Mouse (Mus musculus): ENCODE measurements around the gene Mepe. TPM values are rescaled to one million over a fixed set of nuclear protein-coding genes. Genes with fewer than 3 reads are reported as not detected.

Gene Mepe
- total and polyA plus RNA-seq, 3 experiments: not detected

GRCm38 (mm10) chr5:104384540-104384939 lies 59.4 kb downstream of the Mepe start:
- no peaks in the 10 kb centered on the region for H3K4me1 ChIP-seq (ENCODE audit: control insufficient read depth in 1 of 2, insufficient read depth in 2 of 2)
- no peaks in the 10 kb centered on the region for H3K9me3 ChIP-seq (replicated peaks; ENCODE audit: low read length)
- H3K36me3 ChIP-seq (replicated peaks in 1 of 2; ENCODE audit: control insufficient read depth in 1 of 2, insufficient read depth in 1 of 2, low read length in 1 of 2): no peaks in the 10 kb centered on the region
- no peak for TF ChIP-seq TCF12 (IDR thresholded peaks at IDR 0.05; ENCODE audit: low read depth, low read length)
- no peak for TF ChIP-seq PAX5 (IDR thresholded peaks at IDR 0.05; ENCODE audit: low read length)
- TF ChIP-seq SMC3 (IDR thresholded peaks at IDR 0.05; ENCODE audit: low read depth, low read length): no peak
- TF ChIP-seq E2F4 (IDR thresholded peaks at IDR 0.05; ENCODE audit: insufficient replicate concordance, low read depth, low read length): no peak
- TF ChIP-seq MYC (IDR thresholded peaks at IDR 0.05; ENCODE audit: low read depth, low read length): no peak
- no peak for TF ChIP-seq POLR2A (IDR thresholded peaks at IDR 0.05; ENCODE audit: low read depth, low read length)
- TF ChIP-seq HCFC1 (IDR thresholded peaks at IDR 0.05; ENCODE audit: low read depth, low read length): no peak
- no peak for TF ChIP-seq ELF1 (IDR thresholded peaks at IDR 0.05; ENCODE audit: low read depth, low read length)
- no peak for TF ChIP-seq USF1 (IDR thresholded peaks at IDR 0.05; ENCODE audit: low read depth, low read length)
- no peak for TF ChIP-seq KAT2A (IDR thresholded peaks at IDR 0.05; ENCODE audit: insufficient replicate concordance, low read length)
- no peak for TF ChIP-seq ETS1 (conservative IDR thresholded peaks at IDR 0.05; ENCODE audit: low read depth, low read length)
- no peak for TF ChIP-seq IRF4 (IDR thresholded peaks at IDR 0.05; ENCODE audit: low read depth, low read length)
- no peak for TF ChIP-seq ZC3H11A (IDR thresholded peaks at IDR 0.05; ENCODE audit: low read depth, low read length)
- no peak for TF ChIP-seq CHD1 (IDR thresholded peaks at IDR 0.05; ENCODE audit: low read depth, low read length)
- TF ChIP-seq GABPA (IDR thresholded peaks at IDR 0.05; ENCODE audit: insufficient replicate concordance, low read depth, low read length): no peak
- no peak overlapping the region for H3K4me3 ChIP-seq (replicated peaks in 1 of 3; ENCODE audit: low read depth in 2 of 3, low read length in 2 of 3, poor library complexity in 1 of 3)
- in situ Hi-C loops (cut with MboI; ENCODE audit: low pct_ligation_motif_present, low pct_unique_long_range_greater_than_20kb, low sequenced_read_pairs) (no loop called here), dilution Hi-C loops (cut with MboI; ENCODE audit: extremely low pct_ligation_motif_present, extremely low pct_unique_long_range_greater_than_20kb, low sequenced_read_pairs) (no loop called here)
- H3K9ac ChIP-seq (ENCODE audit: insufficient read depth, low read depth): no peak overlapping the region
- H3K4me2 ChIP-seq (ENCODE audit: insufficient read depth, low read depth, poor library complexity, severe bottlenecking): no peak overlapping the region
- no peaks in the 10 kb centered on the region for H3K79me2 ChIP-seq (replicated peaks; ENCODE audit: control insufficient read depth, extremely low read depth, insufficient read depth, poor library complexity, severe bottlenecking)
- DNase-seq (ENCODE audit: extremely low read depth): no peak
- H3K27me3 ChIP-seq (replicated peaks): no peaks in the 10 kb centered on the region
- no peak overlapping the region for H3K27ac ChIP-seq (ENCODE audit: insufficient read depth, low read depth)

GRCm38 (mm10) chr5:104385521-104385920 lies 60.4 kb downstream of the Mepe start:
- Histone ChIP-seq H3K4me1 (ENCODE audit: control insufficient read depth in 1 of 2, insufficient read depth in 2 of 2) (no peaks in the 10 kb centered on the region), H3K27me3 (replicated peaks) (no peaks in the 10 kb centered on the region), H3K36me3 (replicated peaks in 1 of 2; ENCODE audit: control insufficient read depth in 1 of 2, insufficient read depth in 1 of 2, low read length in 1 of 2) (no peaks in the 10 kb centered on the region), H3K79me2 (replicated peaks; ENCODE audit: control insufficient read depth, extremely low read depth, insufficient read depth, poor library complexity, severe bottlenecking) (no peaks in the 10 kb centered on the region), H3K9me3 (replicated peaks; ENCODE audit: low read length) (no peaks in the 10 kb centered on the region), H3K4me2 (ENCODE audit: insufficient read depth, low read depth, poor library complexity, severe bottlenecking) (no peak overlapping the region), H3K4me3 (replicated peaks in 1 of 3; ENCODE audit: low read depth in 2 of 3, low read length in 2 of 3, poor library complexity in 1 of 3) (no peak overlapping the region), H3K27ac (ENCODE audit: insufficient read depth, low read depth) (no peak overlapping the region), H3K9ac (ENCODE audit: insufficient read depth, low read depth) (no peak overlapping the region)
- DNase-seq (ENCODE audit: extremely low read depth): no peak
- in situ Hi-C loops (cut with MboI; ENCODE audit: low pct_ligation_motif_present, low pct_unique_long_range_greater_than_20kb, low sequenced_read_pairs): no loop called here
- TF ChIP-seq E2F4 (IDR thresholded peaks at IDR 0.05; ENCODE audit: insufficient replicate concordance, low read depth, low read length) (no peak), HCFC1 (IDR thresholded peaks at IDR 0.05; ENCODE audit: low read depth, low read length) (no peak), JUND (conservative IDR thresholded peaks at IDR 0.05; ENCODE audit: low read depth, low read length) (no peak), ELF1 (IDR thresholded peaks at IDR 0.05; ENCODE audit: low read depth, low read length) (no peak), SIN3A (IDR thresholded peaks at IDR 0.05; ENCODE audit: low read length) (no peak), CHD1 (IDR thresholded peaks at IDR 0.05; ENCODE audit: low read depth, low read length) (no peak), KAT2A (IDR thresholded peaks at IDR 0.05; ENCODE audit: insufficient replicate concordance, low read length) (no peak), TBP (conservative IDR thresholded peaks at IDR 0.05; ENCODE audit: low read depth, low read length) (no peak), GABPA (IDR thresholded peaks at IDR 0.05; ENCODE audit: insufficient replicate concordance, low read depth, low read length) (no peak), MAFK (IDR thresholded peaks at IDR 0.05; ENCODE audit: insufficient replicate concordance, low read length) (no peak), BHLHE40 (IDR thresholded peaks at IDR 0.05; ENCODE audit: low read depth, low read length) (no peak), ZC3H11A (IDR thresholded peaks at IDR 0.05; ENCODE audit: low read depth, low read length) (no peak), IRF4 (IDR thresholded peaks at IDR 0.05; ENCODE audit: low read depth, low read length) (no peak), JUN (IDR thresholded peaks at IDR 0.05; ENCODE audit: insufficient read depth, low read depth, low read length) (no peak)
- dilution Hi-C loops (cut with MboI; ENCODE audit: extremely low pct_ligation_motif_present, extremely low pct_unique_long_range_greater_than_20kb, low sequenced_read_pairs): no loop called here
